Mouse (Mus musculus) bone marrow, adult 2 months (tissue): Measurements from ENCODE around the gene Fig4.

Source experiments
- CTCF ChIP-seq: fragments of 200-500 bp; IDR thresholded peaks from 2 replicates; pipeline ENCODE4 v1.5.1; 2011; ENCODE audit warnings: low read length, control low read depth; ENCODE audit not compliant: control insufficient read depth, insufficient read depth
- POLR2A ChIP-seq: fragments of 200-500 bp; IDR thresholded peaks from 2 replicates; pipeline ENCODE4 v1.6.1; 2011; ENCODE audit warnings: low read depth, mild to moderate bottlenecking, control low read depth, low read length, borderline replicate concordance; ENCODE audit not compliant: control insufficient read depth

DNA sequence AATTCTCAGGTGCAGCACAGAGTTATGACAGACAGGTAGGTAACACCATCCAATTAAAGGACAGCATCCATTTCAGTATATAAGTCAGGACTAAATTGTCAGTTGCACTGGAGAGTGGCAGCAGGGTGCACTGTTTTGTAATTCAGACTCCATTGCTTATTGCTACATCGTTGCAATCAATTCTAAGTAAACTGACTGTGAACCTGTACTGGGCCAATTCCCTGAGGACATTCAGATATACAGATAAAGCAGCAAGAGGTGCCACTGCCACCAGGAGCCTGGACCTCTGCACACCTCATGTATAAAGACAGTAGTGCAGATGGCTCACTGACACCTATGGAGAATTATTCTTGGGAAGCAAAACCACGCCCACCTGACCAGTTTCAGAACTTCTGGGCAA lies 12.0 kb downstream of the Fig4 start:
- TF ChIP-seq CTCF, result no peak
- TF ChIP-seq POLR2A, result no peak
